Mouse (Mus musculus) CH12.LX (cell line): ENCODE measurements around the gene Rlbp1.

Experiments used
- CTCF ChIP-seq, 2 experiments: IDR thresholded peaks in 1 of 2; conservative IDR thresholded peaks in 1 of 2; 2 replicates each; pipeline ENCODE4 v1.5.1; 2011 to 2012; ENCODE audit warnings: low read depth in 2 of 2, low read length in 2 of 2, improper control_type of control experiment in 1 of 2, inconsistent platforms in 1 of 2, mild to moderate bottlenecking in 1 of 2, moderate library complexity in 1 of 2
- EP300 ChIP-seq: IDR thresholded peaks from 2 replicates; pipeline ENCODE4 v1.6.1; 2011; ENCODE audit warnings: low read length, improper control_type of control experiment
- ETS1 ChIP-seq: conservative IDR thresholded peaks from 2 replicates; pipeline ENCODE4 v1.6.1; 2012; ENCODE audit warnings: low read depth, mild to moderate bottlenecking, inconsistent platforms, low read length, improper control_type of control experiment, moderate library complexity
- HCFC1 ChIP-seq: IDR thresholded peaks from 2 replicates; pipeline ENCODE4 v1.6.1; 2012; ENCODE audit warnings: low read depth, mild to moderate bottlenecking, inconsistent platforms, low read length, improper control_type of control experiment
- JUN ChIP-seq: IDR thresholded peaks from 2 replicates; pipeline ENCODE4 v1.6.1; 2011; ENCODE audit warnings: low read depth, mild to moderate bottlenecking, low read length, improper control_type of control experiment, moderate library complexity; ENCODE audit not compliant: insufficient read depth
- MAX ChIP-seq: IDR thresholded peaks from 2 replicates; pipeline ENCODE4 v1.6.1; 2011; ENCODE audit warnings: low read length, improper control_type of control experiment
- MEF2A ChIP-seq: IDR thresholded peaks from 2 replicates; pipeline ENCODE4 v1.6.1; 2014; ENCODE audit warnings: low read depth, mild to moderate bottlenecking, inconsistent platforms, low read length, improper control_type of control experiment, borderline replicate concordance
- POLR2A ChIP-seq: IDR thresholded peaks from 2 replicates; pipeline ENCODE4 v1.6.1; 2011; ENCODE audit warnings: low read depth, mild to moderate bottlenecking, improper control_type of control experiment, low read length
- TCF12 ChIP-seq: IDR thresholded peaks from 2 replicates; pipeline ENCODE4 v1.6.1; 2014; ENCODE audit warnings: low read depth, mild to moderate bottlenecking, inconsistent platforms, low read length, improper control_type of control experiment
- USF1 ChIP-seq: IDR thresholded peaks from 2 replicates; pipeline ENCODE4 v1.6.1; 2014; ENCODE audit warnings: low read depth, mild to moderate bottlenecking, inconsistent platforms, low read length, improper control_type of control experiment
- ZC3H11A ChIP-seq: IDR thresholded peaks from 2 replicates; pipeline ENCODE4 v1.6.1; 2012; ENCODE audit warnings: low read depth, mild to moderate bottlenecking, inconsistent platforms, low read length, improper control_type of control experiment
- ZNF384 ChIP-seq: IDR thresholded peaks from 2 replicates; pipeline ENCODE4 v1.6.1; 2012; ENCODE audit warnings: low read depth, low read length, improper control_type of control experiment, inconsistent platforms

GRCm38 (mm10) chr7:79388671-79389206, 1.9 kb upstream of the Rlbp1 start:
- TF ChIP-seq CTCF (conservative IDR thresholded peaks at IDR 0.05 in 1 of 2, IDR thresholded peaks at IDR 0.05 in 1 of 2; ENCODE audit: low read depth in 2 of 2, low read length in 2 of 2) (no peak), ZC3H11A (no peak), JUN (no peak), USF1 (no peak), EP300 (no peak), ETS1 (no peak), POLR2A (no peak), MAX (no peak), ZNF384 (no peak), MEF2A (no peak), TCF12 (no peak), HCFC1 (no peak)
